Mouse (Mus musculus) heart, embryonic 16.5 days (tissue): Measurements from ENCODE around the gene Pfkfb2. TPM values are rescaled to one million over a fixed set of nuclear protein-coding genes. Genes with fewer than 3 reads are reported as not detected.
"Not testable (repeated sequence)": the region's sequence is repeated elsewhere in the genome, so short reads cannot be mapped to it uniquely, and the experiment has no call there.

Experiments
- ATAC-seq: fragments of 200-750 bp; cut with Nextera tagmentation; replicated peaks from 2 replicates; pipeline ENCODE4 v1.8.0; 2017; ENCODE audit warnings: moderate number of reproducible peaks; ENCODE audit not compliant: insufficient read depth, low FRiP score; ENCODE audit errors: extremely low read depth
- H3K27ac ChIP-seq: fragments of 300-500 bp; sonication (generic); 2 replicates; pipeline ENCODE4 v1.5.1; 2014; ENCODE audit warnings: mild to moderate bottlenecking, low read length, control low read depth, moderate library complexity
- H3K27me3 ChIP-seq: fragments of 300-500 bp; sonication (generic); 2 replicates; pipeline ENCODE4 v1.6.1; 2014; ENCODE audit warnings: low read length, mixed read lengths; ENCODE audit not compliant: control insufficient read depth, insufficient read depth
- H3K36me3 ChIP-seq: fragments of 300-500 bp; sonication (generic); 2 replicates; pipeline ENCODE4 v1.6.1; 2014; ENCODE audit not compliant: control insufficient read depth, insufficient read depth
- H3K4me1 ChIP-seq: fragments of 300-500 bp; sonication (generic); 2 replicates; pipeline ENCODE4 v1.6.1; 2014; ENCODE audit warnings: low read length, mixed read lengths; ENCODE audit not compliant: control insufficient read depth, insufficient read depth
- H3K4me2 ChIP-seq: fragments of 300-500 bp; sonication (generic); 2 replicates; pipeline ENCODE4 v1.6.1; 2014; ENCODE audit warnings: low read depth, mild to moderate bottlenecking, control low read depth, low read length
- H3K4me3 ChIP-seq: fragments of 300-500 bp; sonication (generic); 2 replicates; pipeline ENCODE4 v1.5.1; 2014; ENCODE audit warnings: mild to moderate bottlenecking, control low read depth, low read length
- H3K9ac ChIP-seq: fragments of 300-500 bp; sonication (generic); 2 replicates; pipeline ENCODE4 v1.6.1; 2014; ENCODE audit warnings: low read length, control low read depth
- H3K9me3 ChIP-seq: fragments of 300-500 bp; sonication (generic); replicated peaks from 2 replicates; pipeline ENCODE4 v1.6.1; 2016; ENCODE audit warnings: low read length; ENCODE audit not compliant: control insufficient read depth
- WGBS: fragments of 180-500 bp; shearing (Covaris S2); extraction: QIAGEN DNeasy Blood & Tissue Kit; methylation state at CpG from one replicate; pipeline ENCODE4 v1.1.7; 2014; 5-methylcytosine and 5-hydroxymethylcytosine counted together
- polyA plus RNA-seq: library from polyadenylated mRNA; unstranded; fragments of >200 nt; fragmentation: Nextera tagmentation; extraction: Ambion mirVana; gene quantifications from 2 replicates; pipeline ENCODE4 v1.2.1, GENCODE M21; 2015

Pfkfb2 gene
- polyA plus RNA-seq, 1 experiment from 2014 or later, result 7.4 TPM

- Histone ChIP-seq H3K27me3 (no peaks in the 10 kb centered on the region), H3K4me1 (no peaks in the 10 kb centered on the region), H3K27ac (no peak overlapping the region), H3K4me3 (no peak overlapping the region), H3K36me3 (no peaks in the 10 kb centered on the region), H3K4me2 (no peak overlapping the region), H3K9ac (no peak overlapping the region), H3K9me3 (no peaks in the 10 kb centered on the region)
- 73% methylated on average over 6 of the region's 6 CpGs for WGBS
- no peak for ATAC-seq
Measured at GRCm38 (mm10) chr1:130681656-130682413, 47.2 kb downstream of the Pfkfb2 start.

GRCm38 (mm10) chr1:130681075-130681474 lies 48.0 kb downstream of the Pfkfb2 start:
- ATAC-seq, result no peak
- 52% methylated on average over 2 of the region's 2 CpGs for WGBS
- H3K27me3 ChIP-seq, result no peaks in the 10 kb centered on the region

GRCm38 (mm10) chr1:130678551-130678950 lies 50.5 kb downstream of the Pfkfb2 start:
- Histone ChIP-seq H3K36me3 (no peaks in the 10 kb centered on the region), H3K4me2 (no peak overlapping the region), H3K4me1 (no peaks in the 10 kb centered on the region), H3K27me3 (no peaks in the 10 kb centered on the region), H3K9me3 (no peaks in the 10 kb centered on the region), H3K27ac (no peak overlapping the region), H3K9ac (no peak overlapping the region), H3K4me3 (no peak overlapping the region)
- ATAC-seq, result no peak
- WGBS, result 84% methylated on average over 2 of the region's 2 CpGs

More at GRCm38 (mm10) chr1:130681075-130681474, 48.0 kb downstream of the Pfkfb2 start:
- H3K4me3 ChIP-seq, result no peak overlapping the region
- H3K36me3 ChIP-seq, result no peaks in the 10 kb centered on the region
- no peak overlapping the region for H3K27ac ChIP-seq
- no peak overlapping the region for H3K4me2 ChIP-seq
- H3K4me1 ChIP-seq, result no peaks in the 10 kb centered on the region
- H3K9ac ChIP-seq, result no peak overlapping the region
- no peaks in the 10 kb centered on the region for H3K9me3 ChIP-seq

GRCm38 (mm10) chr1:130663576-130663975 lies 65.5 kb downstream of the Pfkfb2 start:
- WGBS, result 81% methylated on average over 5 of the region's 5 CpGs
- not testable (repeated sequence) for H3K27me3 ChIP-seq, ATAC-seq, H3K4me2 ChIP-seq, H3K27ac ChIP-seq, H3K4me3 ChIP-seq, H3K9ac ChIP-seq, H3K36me3 ChIP-seq, H3K9me3 ChIP-seq, H3K4me1 ChIP-seq

GRCm38 (mm10) chr1:130661454-130661853 lies 67.6 kb downstream of the Pfkfb2 start, which contains the start of gene C4bp:
Gene C4bp (minus strand): TSS chr1:130661632.
- H3K4me3 ChIP-seq, result no peak within 1 kb of the TSS
- ATAC-seq, result no peak
- no peaks in the 10 kb centered on the region for H3K36me3 ChIP-seq
- WGBS, result 64% methylated on average over 3 of the region's 3 CpGs
- no peaks in the 10 kb centered on the region for H3K4me1 ChIP-seq
- no peak within 1 kb of the TSS for H3K9ac ChIP-seq
- no peaks in the 10 kb centered on the region for H3K27me3 ChIP-seq
- H3K4me2 ChIP-seq, result no peak within 1 kb of the TSS
- H3K27ac ChIP-seq, result no peak within 1 kb of the TSS
- H3K9me3 ChIP-seq, result no peaks in the 10 kb centered on the region

- ATAC-seq, H3K9me3 ChIP-seq, H3K4me1 ChIP-seq, H3K9ac ChIP-seq, H3K27me3 ChIP-seq, H3K27ac ChIP-seq, H3K4me2 ChIP-seq, H3K4me3 ChIP-seq, H3K36me3 ChIP-seq: not testable (repeated sequence)
- WGBS, result 23% methylated on average over 5 of the region's 5 CpGs
Measured at GRCm38 (mm10) chr1:130659641-130660040, 69.4 kb downstream of the Pfkfb2 start.

GRCm38 (mm10) chr1:130644103-130644502 lies 85.0 kb downstream of the Pfkfb2 start:
- no peaks in the 10 kb centered on the region for H3K4me1 ChIP-seq
- H3K4me2 ChIP-seq, result no peak overlapping the region
- no peaks in the 10 kb centered on the region for H3K27me3 ChIP-seq
- ATAC-seq, result no peak
- no peak overlapping the region for H3K4me3 ChIP-seq
- H3K27ac ChIP-seq, result no peak overlapping the region
- H3K9ac ChIP-seq, result no peak overlapping the region
- 63% methylated on average over 4 of the region's 4 CpGs for WGBS
- H3K36me3 ChIP-seq, result no peaks in the 10 kb centered on the region
- H3K9me3 ChIP-seq, result no peaks in the 10 kb centered on the region

GRCm38 (mm10) chr1:130640967-130641366 lies 88.1 kb downstream of the Pfkfb2 start:
- no peaks in the 10 kb centered on the region for H3K4me1 ChIP-seq
- no peak overlapping the region for H3K4me3 ChIP-seq
- no peak overlapping the region for H3K9ac ChIP-seq
- H3K9me3 ChIP-seq, result no peaks in the 10 kb centered on the region
- H3K27ac ChIP-seq, result no peak overlapping the region
- no peaks in the 10 kb centered on the region for H3K36me3 ChIP-seq
- no peak for ATAC-seq
- no peaks in the 10 kb centered on the region for H3K27me3 ChIP-seq
- H3K4me2 ChIP-seq, result no peak overlapping the region
